Mouse (Mus musculus) ES-E14 (cell line): ENCODE measurements at regions not wholly inside any gene's neighbourhood (a gene's known extent, or its start where the extent isn't known, plus 50 kb on each side); places are given as distances from the start of the nearest gene placed in this dataset.

Experiments used
- ZC3H11A ChIP-seq: IDR thresholded peaks from 2 replicates; pipeline ENCODE4 v1.6.1; 2012; ENCODE audit warnings: low read depth, mild to moderate bottlenecking, inconsistent platforms, low read length, borderline replicate concordance
- ZNF384 ChIP-seq: IDR thresholded peaks from 2 replicates; pipeline ENCODE4 v1.6.1; 2012; ENCODE audit warnings: low read depth, low read length, inconsistent platforms

GRCm38 (mm10) chr9:113324489-113324888 is 383.6 kb downstream of the Pdcd6ip start:
- peak; percentile 97 for TF ChIP-seq ZNF384
- TF ChIP-seq ZC3H11A = no peak
